Mouse (Mus musculus): ENCODE results near the gene Opcml. TPM values are rescaled to one million over a fixed set of nuclear protein-coding genes. Genes with fewer than 3 reads are reported as not detected.

Opcml gene
- polyA plus RNA-seq, 1 experiment from 2014 or later: 1.6 TPM

DNA sequence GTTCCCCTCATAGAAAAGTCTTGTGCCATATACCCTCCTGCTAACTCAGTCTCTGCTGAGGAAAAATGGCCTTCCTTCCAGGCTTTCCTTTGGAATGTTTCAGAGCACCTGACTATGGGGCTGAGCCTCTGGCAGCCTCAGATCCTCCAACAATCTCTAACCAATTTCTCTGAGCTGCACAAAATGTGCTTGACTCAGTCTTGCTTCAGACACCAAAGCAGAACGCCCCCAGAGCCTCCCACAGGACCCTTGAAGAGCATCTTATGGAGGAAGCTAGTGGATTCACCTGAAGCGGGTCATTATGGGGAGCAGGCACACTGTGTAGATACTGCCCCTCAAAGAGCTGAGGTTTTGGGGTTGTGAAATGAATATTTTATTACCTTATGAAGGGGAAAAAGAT lies 386.5 kb downstream of the Opcml start:
- Histone ChIP-seq H3K9me3 (ENCODE audit: control insufficient read depth, low read length) (no peaks in the 10 kb centered on the region), H3K4me2 (no peak overlapping the region), H3K36me3 (ENCODE audit: control insufficient read depth, insufficient read depth, low read length) (no peaks in the 10 kb centered on the region), H3K4me1 (replicated peaks; ENCODE audit: control insufficient read depth, insufficient read depth, low read length) (no peaks in the 10 kb centered on the region), H3K27ac (ENCODE audit: low read depth, low read length) (no peak overlapping the region), H3K27me3 (replicated peaks; ENCODE audit: control insufficient read depth, insufficient read depth, low read length) (no peaks in the 10 kb centered on the region), H3K9ac (ENCODE audit: low read depth, low read length) (no peak overlapping the region), H3K4me3 (ENCODE audit: low read depth, low read length) (no peak overlapping the region)
- 85% methylated on average over 2 of the region's 2 CpGs for WGBS
- no peak for ATAC-seq (replicated peaks; ENCODE audit: low FRiP score)
- DNase-seq (ENCODE audit: low spot score): no peak

DNA sequence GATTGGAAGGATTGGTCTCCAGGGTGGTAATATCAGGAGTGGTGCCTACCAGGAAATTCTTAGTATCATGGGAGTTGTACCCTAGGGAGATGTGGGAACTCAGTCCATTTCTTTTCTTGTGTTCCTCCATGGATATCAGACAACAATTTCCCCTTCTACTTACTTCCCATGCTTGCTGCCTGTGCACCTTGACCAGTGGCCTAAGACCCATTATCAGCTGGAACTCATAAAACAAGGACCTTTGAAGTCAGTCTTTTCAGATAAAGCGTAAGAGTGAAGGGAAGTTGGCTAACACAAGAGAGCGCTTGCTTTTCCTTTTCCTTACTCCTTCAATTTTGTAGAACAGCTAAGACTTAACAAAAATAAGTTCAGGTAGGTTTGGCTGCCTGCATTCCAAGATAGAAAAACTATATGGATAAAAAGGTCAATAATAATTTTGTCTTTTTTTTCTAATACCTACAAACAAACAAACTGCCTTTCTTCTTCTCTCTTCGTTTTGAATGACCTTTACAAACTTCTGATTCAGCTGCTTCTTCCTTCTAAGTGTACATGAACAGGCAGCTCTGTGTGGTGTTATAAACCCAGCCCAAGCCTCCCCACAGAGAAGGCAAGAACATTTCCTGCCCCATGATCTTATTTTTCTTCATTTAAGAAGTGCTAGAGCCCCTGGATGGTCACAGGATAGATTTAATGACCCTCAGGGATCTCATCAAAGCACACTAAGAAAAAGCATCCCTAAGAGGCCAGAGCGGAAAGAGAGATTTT lies 387.7 kb downstream of the Opcml start:
- no peak for ATAC-seq (replicated peaks; ENCODE audit: low FRiP score)
- DNase-seq (ENCODE audit: low spot score): no peak
- Histone ChIP-seq H3K4me2 (no peak overlapping the region), H3K9me3 (ENCODE audit: control insufficient read depth, low read length) (no peaks in the 10 kb centered on the region), H3K36me3 (ENCODE audit: control insufficient read depth, insufficient read depth, low read length) (no peaks in the 10 kb centered on the region), H3K9ac (ENCODE audit: low read depth, low read length) (no peak overlapping the region), H3K4me3 (ENCODE audit: low read depth, low read length) (no peak overlapping the region), H3K27me3 (replicated peaks; ENCODE audit: control insufficient read depth, insufficient read depth, low read length) (no peaks in the 10 kb centered on the region), H3K4me1 (replicated peaks; ENCODE audit: control insufficient read depth, insufficient read depth, low read length) (no peaks in the 10 kb centered on the region), H3K27ac (ENCODE audit: low read depth, low read length) (no peak overlapping the region)
- 73% methylated on average over 4 of the region's 4 CpGs for WGBS

DNA sequence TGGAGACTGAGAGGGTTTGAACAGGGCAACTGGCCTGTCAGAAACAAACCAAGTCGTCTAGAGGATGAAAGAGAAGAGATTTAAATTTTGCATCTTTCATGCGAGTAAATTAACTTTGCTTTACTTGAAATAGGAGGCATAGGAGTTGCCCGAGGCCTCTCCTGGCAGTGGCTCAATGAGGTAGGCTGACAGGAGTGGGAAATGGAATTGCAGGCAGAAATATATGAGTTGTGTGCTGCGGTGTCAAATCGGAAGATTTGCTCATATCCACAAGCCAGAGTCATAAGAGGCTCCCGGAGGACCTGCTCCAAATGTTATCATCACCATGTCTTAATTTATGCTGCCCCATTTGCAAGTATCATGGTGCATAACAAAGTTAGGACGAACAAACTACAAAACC lies 391.3 kb downstream of the Opcml start:
- Histone ChIP-seq H3K9ac (ENCODE audit: low read depth, low read length) (no peak overlapping the region), H3K36me3 (ENCODE audit: control insufficient read depth, insufficient read depth, low read length) (no peaks in the 10 kb centered on the region), H3K27me3 (replicated peaks; ENCODE audit: control insufficient read depth, insufficient read depth, low read length) (no peaks in the 10 kb centered on the region), H3K4me2 (no peak overlapping the region), H3K4me1 (replicated peaks; ENCODE audit: control insufficient read depth, insufficient read depth, low read length) (no peaks in the 10 kb centered on the region), H3K27ac (ENCODE audit: low read depth, low read length) (no peak overlapping the region), H3K4me3 (ENCODE audit: low read depth, low read length) (no peak overlapping the region), H3K9me3 (ENCODE audit: control insufficient read depth, low read length) (no peaks in the 10 kb centered on the region)
- WGBS: 70% methylated on average over 7 of the region's 7 CpGs
- no peak for DNase-seq (ENCODE audit: low spot score)
- ATAC-seq (replicated peaks; ENCODE audit: low FRiP score): no peak

DNA sequence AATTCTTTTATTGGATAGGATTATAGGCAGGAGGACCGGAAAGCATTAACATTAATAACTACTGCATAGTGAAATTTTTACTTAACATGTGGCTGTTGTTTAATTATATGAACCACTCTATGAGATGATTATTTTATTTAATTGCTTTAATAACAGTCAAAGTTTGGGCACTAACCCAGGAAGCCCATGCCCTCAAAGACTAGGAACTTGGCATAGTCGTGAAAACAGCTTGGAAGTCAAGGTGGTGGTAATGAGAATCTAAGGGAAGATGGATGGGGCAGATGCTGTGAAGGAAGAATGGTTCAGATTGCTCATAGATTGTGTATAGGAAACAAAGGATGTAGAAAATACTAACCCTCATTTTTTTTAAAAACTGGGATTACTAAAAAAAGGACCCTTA lies 399.7 kb downstream of the Opcml start:
- no peak for ATAC-seq (replicated peaks; ENCODE audit: low FRiP score)
- no peak for DNase-seq (ENCODE audit: low spot score)
- H3K9ac ChIP-seq (ENCODE audit: low read depth, low read length): no peak overlapping the region
- H3K4me3 ChIP-seq (ENCODE audit: low read depth, low read length): no peak overlapping the region
- no peaks in the 10 kb centered on the region for H3K9me3 ChIP-seq (ENCODE audit: control insufficient read depth, low read length)
- no peaks in the 10 kb centered on the region for H3K36me3 ChIP-seq (ENCODE audit: control insufficient read depth, insufficient read depth, low read length)
- 74% methylated on average over 2 of the region's 2 CpGs for WGBS
- no peak overlapping the region for H3K27ac ChIP-seq (ENCODE audit: low read depth, low read length)
- H3K4me1 ChIP-seq (replicated peaks; ENCODE audit: control insufficient read depth, insufficient read depth, low read length): no peaks in the 10 kb centered on the region
- no peaks in the 10 kb centered on the region for H3K27me3 ChIP-seq (replicated peaks; ENCODE audit: control insufficient read depth, insufficient read depth, low read length)
- H3K4me2 ChIP-seq: no peak overlapping the region

DNA sequence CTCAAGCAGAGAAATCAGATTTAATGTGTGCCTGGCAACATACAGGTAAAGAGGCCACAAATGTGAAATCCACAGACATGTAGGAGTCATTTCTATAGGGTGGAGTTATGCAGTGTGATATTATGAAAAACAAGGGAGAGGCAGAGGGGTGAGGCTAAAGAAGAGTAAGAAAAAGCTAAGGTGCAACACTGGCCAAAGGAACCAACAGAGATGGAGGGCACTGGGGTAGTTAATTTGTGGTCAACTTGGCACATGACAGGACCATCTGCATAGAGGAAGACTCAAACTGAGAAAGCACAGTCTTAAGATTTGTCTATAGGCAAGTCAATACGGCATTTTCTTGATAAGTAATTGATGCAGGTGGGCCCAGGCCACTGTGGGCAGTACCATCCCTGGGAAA lies 400.2 kb downstream of the Opcml start:
- H3K27me3 ChIP-seq (replicated peaks; ENCODE audit: control insufficient read depth, insufficient read depth, low read length): no peaks in the 10 kb centered on the region
- no peak overlapping the region for H3K4me2 ChIP-seq
- no peak for DNase-seq (ENCODE audit: low spot score)
- no peak for ATAC-seq (replicated peaks; ENCODE audit: low FRiP score)
- no peak overlapping the region for H3K27ac ChIP-seq (ENCODE audit: low read depth, low read length)
- no peaks in the 10 kb centered on the region for H3K4me1 ChIP-seq (replicated peaks; ENCODE audit: control insufficient read depth, insufficient read depth, low read length)
- H3K36me3 ChIP-seq (ENCODE audit: control insufficient read depth, insufficient read depth, low read length): no peaks in the 10 kb centered on the region
- 67% methylated on average over 1 of the region's 1 CpGs for WGBS
- no peak overlapping the region for H3K4me3 ChIP-seq (ENCODE audit: low read depth, low read length)
- no peak overlapping the region for H3K9ac ChIP-seq (ENCODE audit: low read depth, low read length)
- H3K9me3 ChIP-seq (ENCODE audit: control insufficient read depth, low read length): no peaks in the 10 kb centered on the region

DNA sequence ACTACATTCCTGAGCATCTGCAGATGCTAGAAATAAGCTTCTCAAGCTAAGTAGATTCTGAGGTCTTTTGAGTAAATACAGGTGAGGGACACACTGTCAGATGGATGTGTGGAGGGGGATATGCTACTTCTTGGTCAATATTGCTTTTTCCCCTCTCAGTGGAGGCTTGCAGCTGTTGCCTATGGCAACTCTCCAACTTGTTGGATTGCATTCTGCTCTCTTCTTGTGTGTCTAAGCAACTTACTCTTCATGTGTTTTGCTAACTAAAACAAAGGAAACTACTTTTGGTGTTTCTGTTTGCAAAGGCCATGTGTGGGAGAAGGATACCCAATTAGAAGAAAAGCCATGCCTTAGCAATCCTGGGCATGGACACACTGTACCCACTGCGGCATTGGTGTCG lies 406.0 kb downstream of the Opcml start:
- WGBS: 95% methylated on average over 2 of the region's 2 CpGs
- Histone ChIP-seq H3K9ac (ENCODE audit: low read depth, low read length) (no peak overlapping the region), H3K4me1 (replicated peaks; ENCODE audit: control insufficient read depth, insufficient read depth, low read length) (no peaks in the 10 kb centered on the region), H3K27me3 (replicated peaks; ENCODE audit: control insufficient read depth, insufficient read depth, low read length) (no peaks in the 10 kb centered on the region), H3K36me3 (ENCODE audit: control insufficient read depth, insufficient read depth, low read length) (no peaks in the 10 kb centered on the region), H3K4me2 (no peak overlapping the region), H3K27ac (ENCODE audit: low read depth, low read length) (no peak overlapping the region), H3K4me3 (ENCODE audit: low read depth, low read length) (no peak overlapping the region), H3K9me3 (ENCODE audit: control insufficient read depth, low read length) (no peaks in the 10 kb centered on the region)
- DNase-seq (ENCODE audit: low spot score) (no peak), ATAC-seq (replicated peaks; ENCODE audit: low FRiP score) (no peak)

DNA sequence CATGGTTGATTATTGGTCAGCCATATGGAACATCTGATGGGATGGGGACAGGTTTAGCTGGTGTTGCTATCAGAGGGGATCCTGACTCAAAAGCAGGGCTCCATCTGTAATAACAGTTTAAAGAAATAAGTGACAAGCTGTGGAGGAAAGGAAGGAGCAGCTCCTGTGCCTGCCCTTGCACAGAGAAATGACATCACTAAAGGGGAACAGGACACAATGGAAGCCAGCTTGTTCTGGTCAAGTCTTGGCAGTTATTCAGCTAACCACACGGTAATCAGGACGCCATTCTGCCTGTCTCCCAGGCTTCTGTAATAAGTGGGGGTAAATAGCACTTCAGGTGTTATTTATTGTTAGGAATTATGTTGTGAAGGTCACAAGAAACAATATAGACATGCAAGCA lies 406.5 kb downstream of the Opcml start:
- Histone ChIP-seq H3K27ac (ENCODE audit: low read depth, low read length) (no peak overlapping the region), H3K36me3 (ENCODE audit: control insufficient read depth, insufficient read depth, low read length) (no peaks in the 10 kb centered on the region), H3K4me1 (replicated peaks; ENCODE audit: control insufficient read depth, insufficient read depth, low read length) (no peaks in the 10 kb centered on the region), H3K9ac (ENCODE audit: low read depth, low read length) (no peak overlapping the region), H3K27me3 (replicated peaks; ENCODE audit: control insufficient read depth, insufficient read depth, low read length) (no peaks in the 10 kb centered on the region), H3K4me2 (no peak overlapping the region), H3K9me3 (ENCODE audit: control insufficient read depth, low read length) (no peaks in the 10 kb centered on the region), H3K4me3 (ENCODE audit: low read depth, low read length) (no peak overlapping the region)
- DNase-seq (ENCODE audit: low spot score) (no peak), ATAC-seq (replicated peaks; ENCODE audit: low FRiP score) (no peak)
- 71% methylated on average over 2 of the region's 2 CpGs for WGBS

DNA sequence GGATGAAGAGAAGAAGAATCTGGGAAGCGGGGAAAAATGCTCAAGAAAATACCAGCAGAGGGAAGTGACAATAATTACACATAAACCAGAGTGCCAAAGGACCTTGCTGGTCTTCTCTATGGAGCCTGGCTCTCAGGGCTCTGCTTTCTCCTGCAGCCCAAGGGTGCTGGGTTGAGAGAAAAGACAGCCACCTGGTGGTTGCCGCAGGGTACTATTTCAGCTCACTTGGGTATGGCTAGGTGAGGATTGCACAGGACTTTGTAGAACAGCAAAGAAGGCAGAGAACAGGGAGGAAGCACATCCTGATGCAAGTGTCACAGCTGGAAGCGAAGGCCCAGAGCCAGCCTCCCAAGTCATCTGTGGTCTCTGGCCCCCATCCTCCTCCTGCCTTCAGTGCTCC lies 407.1 kb downstream of the Opcml start:
- Histone ChIP-seq H3K36me3 (ENCODE audit: control insufficient read depth, insufficient read depth, low read length) (no peaks in the 10 kb centered on the region), H3K9ac (ENCODE audit: low read depth, low read length) (no peak overlapping the region), H3K9me3 (ENCODE audit: control insufficient read depth, low read length) (no peaks in the 10 kb centered on the region), H3K27ac (ENCODE audit: low read depth, low read length) (no peak overlapping the region), H3K27me3 (replicated peaks; ENCODE audit: control insufficient read depth, insufficient read depth, low read length) (no peaks in the 10 kb centered on the region), H3K4me3 (ENCODE audit: low read depth, low read length) (no peak overlapping the region), H3K4me1 (replicated peaks; ENCODE audit: control insufficient read depth, insufficient read depth, low read length) (no peaks in the 10 kb centered on the region), H3K4me2 (no peak overlapping the region)
- ATAC-seq (replicated peaks; ENCODE audit: low FRiP score) (no peak), DNase-seq (ENCODE audit: low spot score) (no peak)
- WGBS: 38% methylated on average over 3 of the region's 3 CpGs

DNA sequence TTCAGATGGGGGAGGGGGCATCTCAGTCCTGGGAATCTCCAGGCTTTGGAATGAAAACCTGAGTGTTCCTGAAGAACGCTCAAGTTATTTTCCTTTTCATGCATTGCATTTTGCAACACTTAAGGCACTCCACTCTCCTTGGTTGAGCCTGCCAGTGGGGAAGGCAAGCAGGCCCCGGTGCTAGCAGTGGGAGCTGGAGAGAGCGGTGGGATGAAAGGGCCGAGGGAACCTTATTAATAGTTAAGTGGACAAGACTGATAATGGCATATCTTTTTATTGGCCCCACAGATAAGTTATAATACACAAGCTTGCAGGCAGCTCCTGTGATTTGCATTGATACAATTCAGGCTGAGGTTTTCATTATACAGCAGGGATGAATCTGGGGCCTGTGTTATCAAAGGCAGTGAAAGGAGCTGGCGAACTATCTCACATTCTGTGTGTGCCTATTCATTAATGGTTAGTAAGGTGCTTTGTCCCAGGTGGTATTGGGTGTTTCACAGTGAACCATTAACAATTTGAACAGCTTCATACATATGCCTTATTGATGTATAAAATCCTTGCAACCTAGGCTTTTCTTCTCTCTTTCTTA lies 407.6 kb downstream of the Opcml start:
- Histone ChIP-seq H3K27ac (ENCODE audit: low read depth, low read length) (no peak overlapping the region), H3K4me1 (replicated peaks; ENCODE audit: control insufficient read depth, insufficient read depth, low read length) (no peaks in the 10 kb centered on the region), H3K4me2 (no peak overlapping the region), H3K9ac (ENCODE audit: low read depth, low read length) (no peak overlapping the region), H3K27me3 (replicated peaks; ENCODE audit: control insufficient read depth, insufficient read depth, low read length) (no peaks in the 10 kb centered on the region), H3K4me3 (ENCODE audit: low read depth, low read length) (no peak overlapping the region), H3K36me3 (ENCODE audit: control insufficient read depth, insufficient read depth, low read length) (no peaks in the 10 kb centered on the region), H3K9me3 (ENCODE audit: control insufficient read depth, low read length) (no peaks in the 10 kb centered on the region)
- ATAC-seq (replicated peaks; ENCODE audit: low FRiP score): no peak
- no peak for DNase-seq (ENCODE audit: low spot score)
- WGBS: 68% methylated on average over 5 of the region's 5 CpGs
